Mouse (Mus musculus): ENCODE measurements around the gene Cyba.

GRCm38 (mm10) chr8:122442356-122442755, 9.6 kb upstream of the Cyba start:
- TF ChIP-seq CTCF (IDR thresholded peaks at IDR 0.05; ENCODE audit: extremely low read depth, insufficient read length, insufficient replicate concordance, low read depth, low read length), result no peak
- TF ChIP-seq POLR2A (IDR thresholded peaks at IDR 0.05; ENCODE audit: low read depth, low read length), result no peak

Measured in small intestine, adult 2 months (tissue).